8 mouse cellular contexts compared by ENCODE assay signal in genomic region chr6:97147755-97148382, GRCm38 (mm10). TPM values are rescaled to one million over a fixed set of nuclear protein-coding genes. Genes with fewer than 3 reads are reported as not detected.
A peak's percentile ranks its signal among the peaks of the same experiment; 100 is the strongest.
DNase-seq lines count a peak whose midpoint lies in the region; ATAC-seq and TF ChIP-seq lines count a peak whose summit lies in the region.

No protein-coding gene starts in this region.

- DNase-seq in ovary, postnatal 14 days (ENCODE audit: low spot score): peak; percentile 33
- no peak for DNase-seq in ovary, postnatal 10 days (ENCODE audit: low spot score)
- peak; percentile 39 to 56 for DNase-seq in cerebellum, adult 2 months
- DNase-seq in frontal cortex, postnatal 25 days (ENCODE audit: low spot score in 2 of 2): peak; percentile 16 to 17
- DNase-seq in left cerebral cortex, postnatal 36 days (ENCODE audit: low spot score in 2 of 2): peak; percentile 13 to 21

- peak; percentile 76 for ATAC-seq in hindbrain, embryonic 16.5 days
- ATAC-seq in megakaryocyte progenitor cell, adult 5-6 weeks (replicated peaks; ENCODE audit: poor library complexity): 0 out of 2 replicates have a peak, but pooled peaks have one; percentile 2
- ATAC-seq in stomach, embryonic 15.5 days (ENCODE audit: insufficient read depth, low FRiP score, low read depth): no peak

- H3K36me3 ChIP-seq in hindbrain, embryonic 16.5 days (ENCODE audit: control insufficient read depth, insufficient read depth, low read length): no peaks in the 10 kb centered on the region
- H3K36me3 ChIP-seq in stomach, embryonic 15.5 days: no peaks in the 10 kb centered on the region

- no peak for TF ChIP-seq CTCF in cerebellum, adult 2 months (IDR thresholded peaks at IDR 0.05; ENCODE audit: borderline replicate concordance, insufficient read depth, low read depth, low read length)

- no peaks in the 10 kb centered on the region for H3K4me1 ChIP-seq in cerebellum, adult 2 months (ENCODE audit: control insufficient read depth, insufficient read depth, low read length)
- H3K4me1 ChIP-seq in hindbrain, embryonic 16.5 days (ENCODE audit: control insufficient read depth, insufficient read depth, low read depth, low read length): peaks cover 12% of the 10 kb centered on the region
- H3K4me1 ChIP-seq in stomach, embryonic 15.5 days: 0 out of 2 replicates have a peak, but pooled peaks cover 7% of the 10 kb centered on the region

- H3K9ac ChIP-seq in hindbrain, embryonic 16.5 days (ENCODE audit: low read depth, low read length): peak overlapping the region; percentile 86
- peak overlapping the region; percentile 83 for H3K9ac ChIP-seq in stomach, embryonic 15.5 days

- H3K9me3 ChIP-seq in hindbrain, embryonic 16.5 days (ENCODE audit: control insufficient read depth, low read length): no peaks in the 10 kb centered on the region
- no peaks in the 10 kb centered on the region for H3K9me3 ChIP-seq in stomach, embryonic 15.5 days

- H3K27me3 ChIP-seq in cerebellum, adult 2 months (ENCODE audit: control insufficient read depth, insufficient read depth, low read length): no peaks in the 10 kb centered on the region
- no peaks in the 10 kb centered on the region for H3K27me3 ChIP-seq in hindbrain, embryonic 16.5 days (replicated peaks; ENCODE audit: control insufficient read depth, insufficient read depth, low read length)
- H3K27me3 ChIP-seq in stomach, embryonic 15.5 days (replicated peaks): no peaks in the 10 kb centered on the region

- H3K4me2 ChIP-seq in hindbrain, embryonic 16.5 days (ENCODE audit: low read length): peak overlapping the region; percentile 79
- H3K4me2 ChIP-seq in stomach, embryonic 15.5 days: peak overlapping the region; percentile 98

- H3K4me3 ChIP-seq in cerebellum, adult 2 months (replicated peaks; ENCODE audit: insufficient read depth, low read depth, low read length): peak overlapping the region; percentile 82
- H3K4me3 ChIP-seq in hindbrain, embryonic 16.5 days (ENCODE audit: low read length): peak overlapping the region; percentile 55
- H3K4me3 ChIP-seq in stomach, embryonic 15.5 days (replicated peaks): peak overlapping the region; percentile 68

- no peak for TF ChIP-seq POLR2A in cerebellum, adult 2 months (IDR thresholded peaks at IDR 0.05; ENCODE audit: borderline replicate concordance, insufficient read depth, low read length)

- intact Hi-C loops in left cerebral cortex, postnatal 36 days (cut with DNase I): no loop called here

- peak overlapping the region; percentile 50; the same call in 1 of the 2 replicates for H3K27ac ChIP-seq in cerebellum, adult 2 months (ENCODE audit: insufficient read depth, low read length)
- peak overlapping the region; percentile 74 for H3K27ac ChIP-seq in hindbrain, embryonic 16.5 days (ENCODE audit: low read depth, low read length)
- H3K27ac ChIP-seq in stomach, embryonic 15.5 days: peak overlapping the region; percentile 80

- 4% methylated on average over 18 of the region's 18 CpGs for WGBS in cerebellum, adult 2 months
- 17% methylated on average over 18 of the region's 18 CpGs for WGBS in hindbrain, embryonic 16.5 days
- 16% methylated on average over 18 of the region's 18 CpGs for WGBS in stomach, embryonic 15.5 days

RNA-seq across cellular contexts. Expression of gene Eogt, which starts 1.1 kb away (rescaled TPM):
- 20.7 and 21.8 TPM in 2 replicates for polyA plus RNA-seq in cerebellum, adult 2 months (2012; rRNA removed)
- 13.8 and 17.7 TPM in 2 replicates for polyA plus RNA-seq in hindbrain, embryonic 16.5 days (2015; fragmentation: Nextera tagmentation; extraction: Ambion mirVana)
- total RNA-seq in left cerebral cortex, postnatal 36 days (2021): 10 to 100 TPM; 25.4 to 31.1 TPM
- 2.4 and 2.8 TPM in 2 replicates for total RNA-seq in megakaryocyte progenitor cell, adult 5-6 weeks (2015)
- 3.2 and 3.4 TPM in 2 replicates for total RNA-seq in megakaryocyte progenitor cell, adult 5-6 weeks (2017)
- polyA plus RNA-seq in stomach, embryonic 15.5 days (2015; fragmentation: Nextera tagmentation; extraction: Ambion mirVana): 10.8 and 12.2 TPM in 2 replicates

RNA-seq across cellular contexts. Expression of gene Tmf1, which starts 31.1 kb away (rescaled TPM):
- 13.4 and 14.2 TPM in 2 replicates for polyA plus RNA-seq in cerebellum, adult 2 months (2012; rRNA removed)
- 31.5 and 34.7 TPM in 2 replicates for polyA plus RNA-seq in hindbrain, embryonic 16.5 days (2015; fragmentation: Nextera tagmentation; extraction: Ambion mirVana)
- total RNA-seq in left cerebral cortex, postnatal 36 days (2021): 10 to 100 TPM; 51.6 to 54.3 TPM
- 16.5 and 20.0 TPM in 2 replicates for total RNA-seq in megakaryocyte progenitor cell, adult 5-6 weeks (2015)
- total RNA-seq in megakaryocyte progenitor cell, adult 5-6 weeks (2017): 50.3 and 115 TPM in 2 replicates
- 34.8 and 36.1 TPM in 2 replicates for polyA plus RNA-seq in stomach, embryonic 15.5 days (2015; fragmentation: Nextera tagmentation; extraction: Ambion mirVana)

RNA-seq across cellular contexts. Expression of gene Uba3, which starts 57.6 kb away (rescaled TPM):
- polyA plus RNA-seq in cerebellum, adult 2 months (2012; rRNA removed): 79.1 and 80.4 TPM in 2 replicates
- polyA plus RNA-seq in hindbrain, embryonic 16.5 days (2015; fragmentation: Nextera tagmentation; extraction: Ambion mirVana): 81.8 and 89.3 TPM in 2 replicates
- total RNA-seq in left cerebral cortex, postnatal 36 days (2021): 10 to 100 TPM; 64.2 to 72.2 TPM
- total RNA-seq in megakaryocyte progenitor cell, adult 5-6 weeks (2015): 51.9 and 54.4 TPM in 2 replicates
- total RNA-seq in megakaryocyte progenitor cell, adult 5-6 weeks (2017): 57.9 and 62.8 TPM in 2 replicates
- 58.8 and 62.3 TPM in 2 replicates for polyA plus RNA-seq in stomach, embryonic 15.5 days (2015; fragmentation: Nextera tagmentation; extraction: Ambion mirVana)
